Mouse (Mus musculus): ENCODE measurements around the gene Poll.

DNA sequence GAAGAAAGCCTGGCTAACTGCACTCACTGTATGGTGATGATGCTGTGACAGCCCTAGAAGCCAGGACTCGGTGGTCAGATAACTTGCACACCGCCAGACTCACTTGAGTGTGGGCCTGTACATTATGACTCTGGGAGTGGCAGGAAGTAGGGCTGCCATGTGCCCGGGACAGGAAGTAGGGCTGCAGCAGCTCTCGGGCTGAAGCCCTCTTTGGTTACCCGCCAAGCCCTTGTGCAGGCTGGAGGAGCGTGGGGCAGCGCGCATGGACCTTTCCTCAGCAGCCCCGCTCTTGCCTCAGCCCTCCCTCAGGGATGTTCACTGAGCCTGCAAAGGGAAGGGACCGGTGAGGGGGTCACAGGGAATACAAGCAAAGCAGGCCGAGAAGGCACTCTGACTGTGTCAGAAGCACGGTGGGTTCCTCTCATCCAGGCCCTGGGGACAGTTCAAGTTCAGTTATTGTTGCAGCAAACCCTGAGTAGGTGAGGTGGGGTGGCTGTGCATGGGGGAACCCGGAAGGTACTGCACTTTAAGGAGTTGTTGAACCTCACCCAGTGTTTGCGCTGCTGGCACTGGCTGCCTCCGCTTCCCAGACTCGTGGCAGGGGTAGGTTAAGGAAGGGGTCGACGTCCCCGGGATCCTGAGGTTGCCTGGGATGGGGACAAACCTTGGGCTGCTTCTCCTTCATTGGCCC is 14.8 kb upstream of the Poll start:
- no peak for TF ChIP-seq CTCF (IDR thresholded peaks at IDR 0.05; ENCODE audit: extremely low read depth, insufficient read depth, insufficient read length, insufficient replicate concordance)
- peak; percentile 59; the same call in 1 of the 2 replicates for TF ChIP-seq POLR2A (IDR thresholded peaks at IDR 0.05; ENCODE audit: low read depth, low read length)

All from spleen, adult 2 months (tissue).